Mouse (Mus musculus) CH12.LX (cell line): Measurements from ENCODE around the gene Triobp. TPM values are rescaled to one million over a fixed set of nuclear protein-coding genes. Genes with fewer than 3 reads are reported as not detected.

ENCODE experiments used
- DNase-seq: peaks from one replicate; pipeline ENCODE4 v3.0.0-alpha.2; 2013; ENCODE audit errors: extremely low read depth
- H3K27ac ChIP-seq: 2 replicates; pipeline ENCODE4 v1.5.1; 2012; ENCODE audit warnings: low read depth, mild to moderate bottlenecking, control low read depth, moderate library complexity; ENCODE audit not compliant: insufficient read depth
- H3K27me3 ChIP-seq: replicated peaks from 2 replicates; pipeline ENCODE3; 2012; ENCODE audit warnings: inconsistent platforms
- H3K36me3 ChIP-seq, 2 experiments: replicated peaks in 1 of 2; 2 replicates each; pipeline versions ENCODE3 to v1.6.1; 2012; ENCODE audit warnings: inconsistent platforms in 1 of 2, low read length in 1 of 2, mild to moderate bottlenecking in 1 of 2, mixed read lengths in 1 of 2, moderate library complexity in 1 of 2; ENCODE audit not compliant: control insufficient read depth in 1 of 2, insufficient read depth in 1 of 2
- H3K4me1 ChIP-seq, 2 experiments: 2 replicates each; pipeline ENCODE4 v1.6.1; 2012; ENCODE audit warnings: inconsistent platforms in 1 of 2, moderate library complexity in 1 of 2; ENCODE audit not compliant: insufficient read depth in 2 of 2, control insufficient read depth in 1 of 2
- H3K4me2 ChIP-seq: 2 replicates; pipeline ENCODE4 v1.6.1; 2012; ENCODE audit warnings: low read depth, mild to moderate bottlenecking, control low read depth; ENCODE audit not compliant: poor library complexity, insufficient read depth, severe bottlenecking
- H3K4me3 ChIP-seq, 3 experiments: fragments of 150-350 bp in 1 of 3; sonication (generic) in 1 of 3; replicated peaks in 1 of 3; 2 replicates each; pipeline versions ENCODE3 to v1.5.1; 2011 to 2012; ENCODE audit warnings: low read depth in 2 of 3, low read length in 2 of 3, mild to moderate bottlenecking in 2 of 3, moderate library complexity in 2 of 3, control low read depth in 1 of 3, improper control_type of control experiment in 1 of 3, inconsistent platforms in 1 of 3, mixed read lengths in 1 of 3; ENCODE audit not compliant: poor library complexity in 1 of 3
- H3K79me2 ChIP-seq: replicated peaks from 2 replicates; pipeline ENCODE4 v1.6.1; 2012; ENCODE audit warnings: mild to moderate bottlenecking, moderate library complexity; ENCODE audit not compliant: control insufficient read depth, poor library complexity, insufficient read depth, severe bottlenecking; ENCODE audit errors: extremely low read depth
- H3K9ac ChIP-seq: 2 replicates; pipeline ENCODE4 v1.6.1; 2012; ENCODE audit warnings: low read depth, mild to moderate bottlenecking, control low read depth, moderate library complexity; ENCODE audit not compliant: insufficient read depth
- H3K9me3 ChIP-seq: replicated peaks from 2 replicates; pipeline ENCODE3; 2012; ENCODE audit warnings: low read length, inconsistent platforms, mixed read lengths
- BHLHE40 ChIP-seq: IDR thresholded peaks from 2 replicates; pipeline ENCODE4 v1.6.1; 2011; ENCODE audit warnings: mild to moderate bottlenecking, low read depth, low read length, improper control_type of control experiment
- CHD2 ChIP-seq: IDR thresholded peaks from 2 replicates; pipeline ENCODE4 v1.6.1; 2011; ENCODE audit warnings: low read length, improper control_type of control experiment
- E2F4 ChIP-seq: IDR thresholded peaks from 2 replicates; pipeline ENCODE4 v1.6.1; 2011; ENCODE audit warnings: low read depth, low read length, improper control_type of control experiment; ENCODE audit not compliant: insufficient replicate concordance
- EP300 ChIP-seq: IDR thresholded peaks from 2 replicates; pipeline ENCODE4 v1.6.1; 2011; ENCODE audit warnings: low read length, improper control_type of control experiment
- HCFC1 ChIP-seq: IDR thresholded peaks from 2 replicates; pipeline ENCODE4 v1.6.1; 2012; ENCODE audit warnings: low read depth, mild to moderate bottlenecking, inconsistent platforms, low read length, improper control_type of control experiment
- JUND ChIP-seq: conservative IDR thresholded peaks from 2 replicates; pipeline ENCODE4 v1.6.1; 2011; ENCODE audit warnings: low read depth, low read length, improper control_type of control experiment
- MAFK ChIP-seq: IDR thresholded peaks from 2 replicates; pipeline ENCODE4 v1.6.1; 2011; ENCODE audit warnings: low read length, improper control_type of control experiment; ENCODE audit not compliant: insufficient replicate concordance
- MAX ChIP-seq: IDR thresholded peaks from 2 replicates; pipeline ENCODE4 v1.6.1; 2011; ENCODE audit warnings: low read length, improper control_type of control experiment
- MAZ ChIP-seq: IDR thresholded peaks from 2 replicates; pipeline ENCODE4 v1.6.1; 2012; ENCODE audit warnings: low read depth, mild to moderate bottlenecking, inconsistent platforms, low read length, improper control_type of control experiment, moderate library complexity
- MEF2A ChIP-seq: IDR thresholded peaks from 2 replicates; pipeline ENCODE4 v1.6.1; 2014; ENCODE audit warnings: low read depth, mild to moderate bottlenecking, inconsistent platforms, low read length, improper control_type of control experiment, borderline replicate concordance
- MYC ChIP-seq: IDR thresholded peaks from 2 replicates; pipeline ENCODE4 v1.6.1; 2011; ENCODE audit warnings: low read depth, mild to moderate bottlenecking, improper control_type of control experiment, low read length
- POLR2AphosphoS2 ChIP-seq: IDR thresholded peaks from 2 replicates; pipeline ENCODE4 v1.6.1; 2011; ENCODE audit warnings: low read depth, low read length, improper control_type of control experiment
- RCOR1 ChIP-seq: conservative IDR thresholded peaks from 2 replicates; pipeline ENCODE4 v1.6.1; 2012; ENCODE audit warnings: low read depth, mild to moderate bottlenecking, inconsistent platforms, low read length, improper control_type of control experiment
- SIN3A ChIP-seq: IDR thresholded peaks from 2 replicates; pipeline ENCODE4 v1.6.1; 2012; ENCODE audit warnings: low read length, improper control_type of control experiment, inconsistent platforms
- SMC3 ChIP-seq: IDR thresholded peaks from 2 replicates; pipeline ENCODE4 v1.6.1; 2011; ENCODE audit warnings: low read depth, low read length, improper control_type of control experiment
- TBP ChIP-seq: conservative IDR thresholded peaks from 2 replicates; pipeline ENCODE4 v1.6.1; 2011; ENCODE audit warnings: low read depth, low read length, improper control_type of control experiment
- TCF12 ChIP-seq: IDR thresholded peaks from 2 replicates; pipeline ENCODE4 v1.6.1; 2014; ENCODE audit warnings: low read depth, mild to moderate bottlenecking, inconsistent platforms, low read length, improper control_type of control experiment
- USF1 ChIP-seq: IDR thresholded peaks from 2 replicates; pipeline ENCODE4 v1.6.1; 2014; ENCODE audit warnings: low read depth, mild to moderate bottlenecking, inconsistent platforms, low read length, improper control_type of control experiment
- USF2 ChIP-seq: conservative IDR thresholded peaks from 2 replicates; pipeline ENCODE4 v1.6.1; 2011; ENCODE audit warnings: low read depth, low read length, improper control_type of control experiment
- ZC3H11A ChIP-seq: IDR thresholded peaks from 2 replicates; pipeline ENCODE4 v1.6.1; 2012; ENCODE audit warnings: low read depth, mild to moderate bottlenecking, inconsistent platforms, low read length, improper control_type of control experiment
- ZKSCAN1 ChIP-seq: IDR thresholded peaks from 2 replicates; pipeline ENCODE4 v1.6.1; 2012; ENCODE audit warnings: low read depth, inconsistent platforms, low read length, improper control_type of control experiment, borderline replicate concordance
- ZNF384 ChIP-seq: IDR thresholded peaks from 2 replicates; pipeline ENCODE4 v1.6.1; 2012; ENCODE audit warnings: low read depth, low read length, improper control_type of control experiment, inconsistent platforms
- dilution Hi-C: fragments of 300-500 bp; cut with MboI; formaldehyde crosslinking; loops from 2 replicates; pipeline ENCODE4 v1.14.3; 2020; ENCODE audit warnings: low sequenced_read_pairs; ENCODE audit not compliant: extremely low pct_unique_long_range_greater_than_20kb, extremely low pct_ligation_motif_present
- in situ Hi-C: fragments of 300-500 bp; cut with MboI; formaldehyde crosslinking; loops from 3 replicates; pipeline ENCODE4 v1.14.3; 2019; ENCODE audit warnings: low sequenced_read_pairs, low pct_ligation_motif_present, low pct_unique_long_range_greater_than_20kb, mixed read lengths
- polyA plus RNA-seq: library from polyadenylated mRNA; unstranded; fragments of >175 nt; gene quantifications from 2 replicates; pipeline ENCODE4 v1.2.1, GENCODE M21; 2012; ENCODE audit warnings: low read depth; ENCODE audit not compliant: insufficient read length
- total RNA-seq, 2 experiments: library from RNA; depleted of rRNA; stranded (reverse); fragments of 300-350 nt in 1 of 2; fragments of >200 nt in 1 of 2; gene quantifications; 2 replicates each; pipeline ENCODE4 v1.2.3; 2012 to 2014

The Triobp gene
- total and polyA plus RNA-seq, 3 experiments = 11.5 to 31.0 (median 25.5) TPM

DNA sequence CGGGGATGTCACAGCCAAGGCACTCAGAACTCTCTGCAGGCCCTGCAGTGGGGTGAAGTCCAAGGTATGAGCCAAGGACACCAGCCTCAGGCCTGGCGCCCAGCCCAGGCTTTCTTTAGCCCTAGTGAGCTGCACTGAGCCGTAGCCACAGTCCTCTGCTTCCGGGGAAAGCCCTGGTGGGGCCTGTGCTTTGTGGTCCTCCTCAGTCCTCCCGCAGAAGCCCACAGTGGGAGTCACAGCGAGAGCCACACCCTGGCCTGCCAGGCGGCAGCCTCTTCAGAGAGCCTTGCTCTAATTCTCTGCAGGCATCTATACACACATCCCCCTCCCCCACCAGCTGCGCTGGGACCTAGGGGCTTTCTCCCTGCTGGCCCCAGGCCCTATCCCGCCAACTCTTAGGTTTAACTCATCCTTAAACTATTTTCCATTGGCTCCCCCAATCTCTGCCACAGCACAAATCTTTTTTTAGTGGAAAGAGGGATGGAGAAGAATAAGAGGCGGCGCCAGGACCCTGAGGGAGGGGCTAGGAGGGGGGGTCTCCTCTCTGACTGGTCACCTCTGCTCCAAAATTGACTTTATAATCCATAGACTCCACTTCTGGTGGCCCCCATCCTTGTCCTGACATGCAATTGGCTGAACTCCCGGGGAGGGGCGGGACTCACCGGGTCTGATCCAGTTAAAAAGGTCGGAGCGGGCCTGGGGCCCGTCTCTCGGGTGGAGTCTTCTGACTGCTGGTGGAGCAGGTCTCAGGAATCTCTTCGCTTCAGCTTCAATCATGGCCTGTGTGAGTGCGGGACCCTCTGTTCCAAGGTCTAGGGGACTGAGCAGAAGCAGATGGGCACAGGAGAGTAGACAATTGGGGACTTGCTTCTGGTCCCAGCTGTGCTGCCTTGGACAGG is 21.3 kb upstream of the Triobp start, which contains the start of gene Lgals1 (continued):
- TF ChIP-seq ZC3H11A = no peak
- TF ChIP-seq MAX = 0 out of 2 replicates have a peak, but pooled peaks have one; percentile 8
- TF ChIP-seq SIN3A = peak; percentile 72
- TF ChIP-seq MEF2A = peak; percentile 62
- TF ChIP-seq EP300 = 0 out of 2 replicates have a peak, but pooled peaks have one; percentile 14
- no peak for TF ChIP-seq MAFK
- no peak for TF ChIP-seq ZNF384
- no peak; the same call in 1 of the 2 replicates for TF ChIP-seq HCFC1
- no peak for TF ChIP-seq JUND
- TF ChIP-seq POLR2AphosphoS2 = peak; percentile 88; the same call in 1 of the 2 replicates

DNA sequence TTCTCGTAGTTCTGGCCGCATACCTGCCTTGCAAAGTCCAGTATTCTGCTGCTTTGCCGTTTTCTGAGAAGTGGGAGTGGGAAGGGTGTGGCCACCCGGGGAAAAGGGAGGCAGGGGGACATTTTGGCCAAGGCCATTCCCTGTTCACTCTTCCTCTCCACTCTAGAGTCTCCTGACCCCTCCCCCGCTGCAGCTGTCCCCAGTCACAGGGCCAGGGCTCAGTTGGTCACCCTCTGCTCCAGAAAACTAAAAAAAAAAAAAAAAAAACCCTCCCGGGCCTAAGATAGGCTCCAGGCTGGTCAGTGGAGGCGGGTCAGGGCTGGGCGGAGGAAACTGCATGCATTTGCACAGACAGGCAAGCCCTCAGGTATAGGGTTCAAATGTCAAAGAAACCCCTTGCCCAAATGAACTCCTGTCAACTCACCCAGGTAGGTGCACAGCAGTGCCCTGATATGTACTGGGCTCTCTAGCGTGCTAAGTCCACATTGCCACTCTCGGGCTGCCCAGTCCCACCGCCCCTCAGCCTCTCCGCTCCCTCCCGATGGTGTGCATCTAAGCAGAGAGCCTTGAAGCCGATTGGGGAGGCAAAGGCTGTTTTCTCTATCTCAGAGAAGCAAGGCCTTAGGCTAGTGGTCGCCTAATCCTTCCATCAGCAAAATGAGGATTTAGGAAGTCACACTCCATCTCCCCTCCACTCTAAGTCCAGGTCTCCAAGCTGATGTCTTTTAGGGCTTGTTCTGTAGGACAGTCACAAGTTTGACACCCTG is 20.3 kb upstream of the Triobp start:
- Histone ChIP-seq H3K4me1 (peaks cover 29 to 58% of the 10 kb centered on the region in 2 experiments), H3K9ac (peak overlapping the region; percentile 70), H3K36me3 (peaks cover 12 to 25% of the 10 kb centered on the region in 2 experiments), H3K4me3 (peak overlapping the region; percentile 61 to 84 (median 74)), H3K27ac (peak overlapping the region; percentile 91), H3K9me3 (no peaks in the 10 kb centered on the region), H3K27me3 (no peaks in the 10 kb centered on the region), H3K4me2 (peak overlapping the region; percentile 95), H3K79me2 (peaks cover 4% of the 10 kb centered on the region; the same call in 1 of the 2 replicates)
- TF ChIP-seq ZNF384 = peak; percentile 85
- no peak for TF ChIP-seq POLR2AphosphoS2
- 0 out of 2 replicates have a peak, but pooled peaks have one; percentile 5 for TF ChIP-seq SIN3A
- in situ Hi-C loops (no loop called here), dilution Hi-C loops (no loop called here)
- no peak for DNase-seq

DNA sequence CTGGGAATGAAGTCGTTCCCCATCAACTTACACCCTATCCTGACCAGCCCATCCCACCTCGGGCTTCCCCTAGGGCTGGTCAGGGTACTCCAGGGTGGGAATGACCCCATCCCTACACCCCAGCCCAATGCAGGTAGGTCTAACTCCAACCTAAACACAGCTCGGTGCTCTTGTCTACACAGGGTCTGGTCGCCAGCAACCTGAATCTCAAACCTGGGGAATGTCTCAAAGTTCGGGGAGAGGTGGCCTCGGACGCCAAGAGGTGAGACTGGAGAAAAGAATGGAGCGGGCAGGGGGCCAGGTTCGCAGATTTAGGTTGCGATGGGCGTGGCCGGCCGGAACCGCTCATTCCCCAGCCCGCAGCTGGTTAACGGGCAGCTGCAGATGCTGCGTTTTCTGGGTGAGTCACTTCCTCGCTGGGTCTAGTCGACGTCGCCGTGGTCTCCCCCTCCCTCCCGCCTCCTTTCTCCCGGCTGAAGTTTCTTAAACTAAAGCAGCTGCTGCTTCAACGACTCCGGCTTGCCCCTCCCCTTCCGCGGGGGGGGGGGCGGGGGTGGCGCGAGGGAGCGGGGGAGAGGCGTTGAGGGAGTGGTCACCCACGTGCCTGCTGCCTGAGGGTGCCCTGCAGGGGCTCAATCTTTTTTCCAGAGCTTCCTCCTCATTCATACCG is 19.6 kb upstream of the Triobp start:
- peaks cover 23 to 55% of the 10 kb centered on the region in 2 experiments for H3K4me1 ChIP-seq
- in situ Hi-C loops = no loop called here
- H3K4me3 ChIP-seq = peak overlapping the region; percentile 61 to 84 (median 74)
- peaks cover 12 to 25% of the 10 kb centered on the region in 2 experiments for H3K36me3 ChIP-seq
- H3K9ac ChIP-seq = peak overlapping the region; percentile 70
- peak overlapping the region; percentile 91 for H3K27ac ChIP-seq
- H3K27me3 ChIP-seq = no peaks in the 10 kb centered on the region
- no peaks in the 10 kb centered on the region for H3K9me3 ChIP-seq
- peak; percentile 94 for DNase-seq
- H3K4me2 ChIP-seq = peak overlapping the region; percentile 95
- dilution Hi-C loops = no loop called here
- H3K79me2 ChIP-seq = peaks cover 4% of the 10 kb centered on the region; the same call in 1 of the 2 replicates
- TF ChIP-seq RCOR1 (no peak), MEF2A (peak; percentile 73), TBP (no peak), BHLHE40 (peak; percentile 71), POLR2AphosphoS2 (0 out of 2 replicates have a peak, but pooled peaks have one; percentile 47), CHD2 (no peak), ZNF384 (peak; percentile 25; the same call in 1 of the 2 replicates), USF2 (no peak), TCF12 (peak; percentile 92), EP300 (peak; percentile 59; the same call in 1 of the 2 replicates), E2F4 (peak; percentile 52; the same call in 1 of the 2 replicates), MAZ (peak; percentile 86), SMC3 (peak; percentile 14; the same call in 1 of the 2 replicates), ZKSCAN1 (no peak), MYC (no peak), HCFC1 (peak; percentile 51), SIN3A (peak; percentile 94), USF1 (no peak), MAFK (0 out of 2 replicates have a peak, but pooled peaks have one; percentile 47)
